Mouse (Mus musculus) left cerebral cortex, postnatal 14 days (tissue): ENCODE results near the gene Chl1. TPM values are rescaled to one million over a fixed set of nuclear protein-coding genes. Genes with fewer than 3 reads are reported as not detected.

Source experiments
- DNase-seq, 2 experiments: peaks; one replicate each; pipeline ENCODE4 v3.0.0; 2021 to 2022; ENCODE audit warnings: low spot score in 2 of 2, mixed read lengths in 1 of 2
- intact Hi-C: fragments of 180-260 bp; cut with DNase I; formaldehyde crosslinking; loops from one replicate; pipeline ENCODE4 v1.15.1; 2025
- long read RNA-seq, 2 experiments: library from polyadenylated mRNA; stranded (forward); transcript quantifications; one replicate each; pipeline ENCODE4 v2.0.0; 2021
- total RNA-seq, 2 experiments: library from RNA; stranded (reverse); gene quantifications; 2 replicates each; pipeline ENCODE4 v1.2.3; 2021

Chl1 gene
- 100 to 1,000 TPM; 164 to 170 TPM for total RNA-seq
- long read RNA-seq, experiment 1, full-length matches to known transcripts, result 6 of 30 reads
- long read RNA-seq, experiment 1, partial matches to known transcripts, result 4 of 30 reads
- long read RNA-seq, experiment 1, other reads (novel, unspliced or antisense), result 20 of 30 reads
- long read RNA-seq, experiment 2, full-length matches to known transcripts, result 12 of 35 reads
- long read RNA-seq, experiment 2, partial matches to known transcripts, result 2 of 35 reads
- long read RNA-seq, experiment 2, other reads (novel, unspliced or antisense), result 21 of 35 reads

- intact Hi-C loops, result loop anchor here (2.0 kb wide), 2 partner anchors 172 to 204 kb away; no protein-coding TSS in a partner anchor
Measured at GRCm38 (mm10) chr6:103510392-103511289, at the start of gene Chl1. TSS of gene Chl1 (plus strand) at chr6:103510586.

GRCm38 (mm10) chr6:103465479-103466080 is 44.8 kb upstream of the Chl1 start:
- intact Hi-C loops, result no loop called here
- no peak for DNase-seq

More at GRCm38 (mm10) chr6:103510392-103511289, at the start of gene Chl1:
- DNase-seq, result peak in 1 of 2 experiments; percentile 38

DNA sequence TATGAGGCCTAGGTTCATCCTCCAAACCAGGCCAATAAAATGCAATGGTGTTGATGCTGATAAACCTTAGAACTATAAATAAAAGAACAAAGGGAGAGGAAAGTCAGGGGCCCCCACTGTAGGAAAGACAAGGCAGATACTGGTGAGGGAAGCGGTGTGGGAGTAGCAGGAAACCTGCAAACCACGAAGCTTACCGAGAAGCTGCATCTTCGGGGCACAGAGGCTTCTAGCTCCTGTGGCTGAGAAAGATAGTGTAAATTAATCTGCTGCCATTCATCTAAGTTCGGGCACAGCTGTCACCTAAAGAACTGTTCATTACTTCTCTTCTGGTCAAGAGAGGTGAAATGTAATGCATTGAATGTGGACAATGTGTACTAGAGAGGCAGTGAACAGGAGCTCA is 37.1 kb upstream of the Chl1 start:
- intact Hi-C loops, result no loop called here
- DNase-seq, result no peak

GRCm38 (mm10) chr6:103487199-103487598 is 23.2 kb upstream of the Chl1 start:
- intact Hi-C loops, result no loop called here
- no peak for DNase-seq

DNA sequence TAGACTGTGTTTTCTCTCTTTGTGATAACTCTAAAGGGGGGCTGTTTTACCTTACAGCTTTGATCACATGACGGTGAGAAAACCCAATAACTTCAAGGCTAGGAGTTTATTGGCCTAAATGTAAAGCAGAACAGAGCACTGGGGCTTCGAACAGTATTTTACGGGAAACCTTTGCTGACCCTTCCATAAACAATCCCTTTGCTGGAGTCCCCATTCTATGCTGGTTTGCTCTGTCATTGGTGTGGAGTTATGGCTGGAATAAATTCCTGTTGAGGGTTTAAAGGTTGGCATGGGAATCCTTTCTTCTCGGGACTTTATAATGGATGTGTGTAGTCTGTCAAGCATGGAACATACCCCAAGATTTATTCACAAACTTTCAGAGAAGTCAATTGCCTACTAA is 12.0 kb upstream of the Chl1 start:
- intact Hi-C loops, result no loop called here
- DNase-seq, result no peak

DNA sequence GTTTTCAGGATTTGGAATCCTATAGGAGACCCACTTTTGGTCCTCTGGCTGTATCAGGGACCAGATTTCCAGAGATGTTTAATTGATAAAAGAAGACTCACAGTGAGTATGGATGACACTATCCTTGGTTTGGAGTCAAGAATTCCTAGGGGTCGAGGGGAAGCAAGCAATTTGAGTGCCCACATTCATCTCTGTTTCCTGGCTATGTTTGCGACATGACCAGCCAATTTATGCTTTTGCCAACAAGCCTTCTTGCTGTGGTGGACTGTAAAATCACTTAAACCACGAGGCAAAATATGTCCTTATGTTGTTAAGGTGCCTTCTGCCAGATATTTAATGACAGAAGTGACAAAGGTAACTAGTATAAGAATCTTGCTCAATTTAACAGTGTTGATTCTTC is 6.3 kb upstream of the Chl1 start:
- intact Hi-C loops, result no loop called here
- DNase-seq, result no peak

DNA sequence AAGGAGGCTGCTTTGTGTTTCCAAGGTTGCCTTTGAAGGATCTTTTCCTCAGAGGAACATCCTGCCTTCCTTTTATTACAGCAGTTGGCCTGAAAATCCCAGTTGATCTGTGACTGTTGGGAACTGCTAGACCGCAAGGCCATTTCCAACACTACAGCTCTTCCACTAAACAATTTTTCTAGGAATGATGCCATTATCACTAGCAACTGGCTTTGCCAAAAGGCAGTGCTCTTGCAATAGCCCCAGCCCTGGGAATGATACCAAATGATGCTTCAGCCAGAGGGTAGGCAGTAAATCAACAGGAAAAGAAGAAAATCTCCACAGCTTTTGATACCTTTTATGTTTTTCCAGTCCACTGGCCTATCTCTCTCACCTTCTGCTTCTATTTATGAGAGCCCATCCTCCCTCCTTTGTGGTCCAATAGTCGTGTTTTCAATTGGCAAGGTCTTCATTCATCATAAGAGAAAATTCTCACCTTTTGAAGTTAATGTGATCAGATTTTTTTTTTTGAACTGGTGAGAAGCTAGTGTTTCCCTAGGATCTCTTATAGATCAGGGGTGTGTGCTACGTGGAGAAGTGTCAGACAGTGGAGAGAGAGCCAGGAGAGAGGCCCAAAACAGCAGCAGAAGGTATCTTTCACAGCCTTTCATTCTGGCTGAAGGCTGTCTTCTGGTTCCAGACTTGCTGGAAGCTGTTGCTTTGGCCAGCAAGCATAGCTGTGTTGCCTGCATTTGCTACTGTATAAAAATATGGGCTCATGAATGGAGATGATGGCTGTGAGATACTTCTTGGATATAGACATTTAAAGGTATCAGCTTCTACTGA is 2.4 kb upstream of the Chl1 start:
- DNase-seq, result peak in 1 of 2 experiments; percentile 12
- intact Hi-C loops, result no loop called here

- intact Hi-C loops, result no loop called here
Measured at GRCm38 (mm10) chr6:103509596-103509995, 790 bp upstream of the Chl1 start.

GRCm38 (mm10) chr6:103511290-103511971 is 1.0 kb downstream of the Chl1 start:
- intact Hi-C loops, result loop anchor here (2.0 kb wide), 2 partner anchors 171 to 205 kb away; no protein-coding TSS in a partner anchor

More at GRCm38 (mm10) chr6:103509596-103509995, 790 bp upstream of the Chl1 start:
- DNase-seq, result no peak

GRCm38 (mm10) chr6:103511972-103512565 is 1.7 kb downstream of the Chl1 start:
- DNase-seq, result peak; percentile 79 to 80
- intact Hi-C loops, result loop anchor here (2.0 kb wide), 2 partner anchors 171 to 205 kb away; no protein-coding TSS in a partner anchor

More at GRCm38 (mm10) chr6:103511290-103511971, 1.0 kb downstream of the Chl1 start:
- DNase-seq, result no peak

- peak in 1 of 2 experiments; percentile 24 for DNase-seq
- intact Hi-C loops, result no loop called here
Measured at GRCm38 (mm10) chr6:103512911-103513321, 2.5 kb downstream of the Chl1 start.

GRCm38 (mm10) chr6:103513621-103514241 is 3.3 kb downstream of the Chl1 start:
- peak in 1 of 2 experiments; percentile 16 for DNase-seq
- intact Hi-C loops, result no loop called here

GRCm38 (mm10) chr6:103514346-103514745 is 4.0 kb downstream of the Chl1 start:
- DNase-seq, result no peak
- intact Hi-C loops, result no loop called here

DNA sequence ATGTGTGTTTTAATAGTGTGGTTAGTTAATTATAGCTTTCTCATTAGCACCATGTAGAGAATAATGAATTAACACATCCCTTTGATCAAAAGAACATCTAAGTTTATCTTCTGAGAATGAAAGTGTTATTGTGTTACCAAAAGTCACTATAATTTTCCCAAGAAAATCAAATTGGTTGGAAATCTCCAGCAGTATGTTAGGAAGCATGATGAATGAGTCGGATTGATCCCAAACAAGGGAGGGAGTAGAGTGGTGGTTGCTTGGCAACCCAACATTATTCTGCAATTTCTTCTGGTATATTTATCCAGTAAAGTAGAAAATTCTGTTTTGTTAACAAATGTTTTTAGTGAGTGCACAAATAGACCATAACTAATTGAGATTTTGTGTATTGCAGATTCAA is 4.4 kb downstream of the Chl1 start:
- intact Hi-C loops, result loop anchor here (5.0 kb wide), 1 partner anchor 108 kb away; no protein-coding TSS in a partner anchor
- DNase-seq, result no peak

DNA sequence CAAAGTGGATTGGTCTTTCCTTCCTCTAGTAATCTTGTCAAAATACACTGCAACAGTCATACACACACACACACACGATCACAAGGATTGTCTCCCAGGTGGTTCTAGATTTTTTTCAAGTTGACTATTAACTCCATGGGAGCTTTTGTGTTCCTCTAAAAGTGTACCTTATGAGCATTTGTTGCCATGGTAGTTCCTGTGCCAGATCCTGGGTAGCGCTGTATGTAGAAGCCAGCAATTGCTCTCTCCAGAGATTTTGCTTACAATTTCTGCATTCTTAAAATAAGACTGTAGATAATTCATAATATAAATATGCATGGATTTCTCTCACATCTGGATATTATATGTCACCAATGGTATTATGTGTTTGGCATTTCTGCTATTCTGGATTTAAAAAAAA is 9.2 kb downstream of the Chl1 start:
- intact Hi-C loops, result loop anchor here (5.0 kb wide), 1 partner anchor 103 kb away; no protein-coding TSS in a partner anchor
- no peak for DNase-seq

DNA sequence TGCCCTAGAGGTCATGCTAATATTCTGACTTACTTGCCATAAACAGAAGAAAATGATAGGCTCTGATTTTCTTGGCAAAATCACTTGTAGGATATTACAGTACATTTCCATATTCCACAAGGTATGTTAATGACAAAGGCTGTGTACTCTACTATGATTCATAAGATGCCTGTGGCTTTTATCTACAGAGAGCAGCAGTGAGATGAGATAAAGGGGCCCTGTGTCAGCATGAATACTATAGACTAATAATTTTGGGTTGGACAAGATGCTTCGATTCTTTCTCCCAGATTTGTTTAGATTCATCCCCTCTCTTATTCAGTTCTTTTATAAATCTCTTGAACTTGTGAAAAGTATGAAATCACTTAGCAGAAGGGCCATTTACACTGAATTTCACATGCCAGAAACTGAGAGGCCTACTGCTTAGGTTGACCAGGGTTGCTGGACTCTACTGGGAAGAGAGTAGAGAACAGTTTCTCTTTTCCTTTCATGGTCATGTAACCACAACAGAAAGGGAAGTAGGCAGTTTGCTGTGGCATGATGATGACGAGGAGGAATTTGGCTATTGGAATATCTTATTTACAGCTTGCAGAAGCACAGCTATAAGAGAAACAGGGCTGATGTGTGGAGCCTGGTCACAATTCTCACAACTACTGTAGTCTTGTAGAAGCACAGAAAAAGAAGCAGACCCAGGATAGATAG is 15.1 kb downstream of the Chl1 start:
- no peak for DNase-seq
- intact Hi-C loops, result no loop called here
